Mouse (Mus musculus) MEL (cell line): ENCODE data around the gene Dock9.

Experiments used
- CTCF ChIP-seq, 3 experiments: IDR thresholded peaks in 2 of 3; conservative IDR thresholded peaks in 1 of 3; 2 replicates each; pipeline ENCODE4 v1.5.1; 2011 to 2012; ENCODE audit warnings: low read length in 3 of 3, low read depth in 2 of 3, mild to moderate bottlenecking in 2 of 3, improper control_type of control experiment in 1 of 3, inconsistent platforms in 1 of 3, mixed read lengths in 1 of 3, moderate library complexity in 1 of 3; ENCODE audit not compliant: control insufficient read depth in 1 of 3, insufficient read depth in 1 of 3, poor library complexity in 1 of 3, severe bottlenecking in 1 of 3
- E2F4 ChIP-seq: IDR thresholded peaks from 2 replicates; pipeline ENCODE4 v1.6.1; 2011; ENCODE audit warnings: low read depth, low read length, improper control_type of control experiment, borderline replicate concordance
- EP300 ChIP-seq, 2 experiments: IDR thresholded peaks; 2 replicates each; pipeline ENCODE4 v1.6.1; 2011; ENCODE audit warnings: improper control_type of control experiment in 2 of 2, low read length in 2 of 2, low read depth in 1 of 2, mild to moderate bottlenecking in 1 of 2
- KAT2A ChIP-seq: conservative IDR thresholded peaks from 2 replicates; pipeline ENCODE4 v1.6.1; 2012; ENCODE audit warnings: low read depth, low read length, improper control_type of control experiment, inconsistent platforms
- MEF2A ChIP-seq: IDR thresholded peaks from 2 replicates; pipeline ENCODE4 v1.6.1; 2014; ENCODE audit warnings: low read depth, mild to moderate bottlenecking, inconsistent platforms, low read length, improper control_type of control experiment; ENCODE audit not compliant: poor library complexity, insufficient replicate concordance, severe bottlenecking; ENCODE audit errors: extremely low read depth
- NRF1 ChIP-seq: IDR thresholded peaks from 2 replicates; pipeline ENCODE4 v1.6.1; 2014; ENCODE audit warnings: low read depth, mild to moderate bottlenecking, inconsistent platforms, low read length, improper control_type of control experiment, moderate library complexity; ENCODE audit not compliant: poor library complexity, insufficient read depth, severe bottlenecking
- POLR2A ChIP-seq, 2 experiments: IDR thresholded peaks; 2 replicates each; pipeline ENCODE4 v1.6.1; 2011 to 2012; ENCODE audit warnings: low read length in 2 of 2, mild to moderate bottlenecking in 2 of 2, control low read depth in 1 of 2, improper control_type of control experiment in 1 of 2, low read depth in 1 of 2, moderate library complexity in 1 of 2; ENCODE audit not compliant: control insufficient read depth in 1 of 2, insufficient read depth in 1 of 2, poor library complexity in 1 of 2
- POLR2AphosphoS2 ChIP-seq: IDR thresholded peaks from 2 replicates; pipeline ENCODE4 v1.6.1; 2011; ENCODE audit warnings: low read length, improper control_type of control experiment
- RAD21 ChIP-seq: IDR thresholded peaks from 2 replicates; pipeline ENCODE4 v1.6.1; 2011; ENCODE audit warnings: mild to moderate bottlenecking, low read depth, low read length, improper control_type of control experiment

DNA sequence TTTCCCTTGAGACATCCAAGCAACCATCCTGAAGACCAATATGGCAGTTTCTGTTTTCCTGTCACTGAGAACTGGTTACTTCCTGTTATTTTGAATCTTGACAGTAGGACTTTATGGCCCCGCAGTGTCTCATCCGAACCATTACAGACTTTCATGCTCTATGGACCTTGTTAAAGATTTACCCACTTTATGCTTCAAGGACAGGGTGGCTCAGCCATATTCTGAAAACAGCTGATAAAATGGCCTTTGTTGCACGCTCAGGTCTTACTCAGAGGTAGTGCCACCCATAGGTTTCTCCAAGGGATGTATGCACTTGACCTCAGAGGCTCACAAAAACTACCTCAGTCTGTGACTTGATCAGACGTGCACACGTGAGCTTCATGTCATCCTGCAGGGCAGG is 224.2 kb downstream of the Dock9 start:
- TF ChIP-seq EP300 (IDR thresholded peaks at IDR 0.05; ENCODE audit: low read depth in 1 of 2, low read length in 2 of 2): no peak
- no peak for TF ChIP-seq CTCF (IDR thresholded peaks at IDR 0.05 in 2 of 3, conservative IDR thresholded peaks at IDR 0.05 in 1 of 3; ENCODE audit: control insufficient read depth in 1 of 3, insufficient read depth in 1 of 3, low read depth in 2 of 3, low read length in 3 of 3, poor library complexity in 1 of 3, severe bottlenecking in 1 of 3)
- TF ChIP-seq RAD21: no peak
- TF ChIP-seq NRF1: no peak
- TF ChIP-seq E2F4: no peak
- no peak for TF ChIP-seq POLR2A (IDR thresholded peaks at IDR 0.05; ENCODE audit: control insufficient read depth in 1 of 2, insufficient read depth in 1 of 2, low read depth in 1 of 2, low read length in 2 of 2, poor library complexity in 1 of 2)
- no peak for TF ChIP-seq MEF2A
- TF ChIP-seq KAT2A: no peak
- TF ChIP-seq POLR2AphosphoS2: no peak
